Mouse (Mus musculus): ENCODE measurements around the gene Ldlrad3.

DNA sequence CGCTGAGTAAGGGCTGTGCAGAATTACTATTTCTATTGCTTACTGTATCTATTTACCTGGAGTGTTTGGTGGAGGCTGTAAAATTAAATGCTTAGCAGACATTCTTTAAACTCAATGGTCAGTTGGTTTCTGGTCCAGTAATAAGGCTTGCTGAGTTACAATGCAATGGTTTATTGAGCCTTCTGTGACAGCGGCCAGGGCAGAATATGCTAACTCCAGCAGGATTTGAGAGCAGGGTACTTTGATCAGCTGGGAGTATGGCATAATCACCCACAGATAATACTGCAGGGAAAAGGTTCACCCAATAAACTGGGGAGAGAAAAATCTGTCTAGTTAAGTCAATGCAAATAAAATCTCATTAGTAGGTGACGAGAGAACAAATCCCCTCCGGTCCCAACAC lies 220.2 kb downstream of the Ldlrad3 start:
- TF ChIP-seq POLR2A (IDR thresholded peaks at IDR 0.05; ENCODE audit: insufficient read depth, low read depth, low read length) (no peak), CTCF (IDR thresholded peaks at IDR 0.05) (no peak)
